Mouse (Mus musculus) heart, adult 9 months (tissue): ENCODE results near the gene Spta1.

Source experiments
- DNase-seq, 2 experiments: peaks; one replicate each; pipeline ENCODE4 v3.0.0; 2022; ENCODE audit warnings: low spot score in 2 of 2

Gene Spta1

GRCm38 (mm10) chr1:174267816-174268215 lies 95.2 kb downstream of the Spta1 start:
- DNase-seq, result no peak

- DNase-seq, result no peak
These were observed 96.6 kb downstream of the Spta1 start for GRCm38 (mm10) chr1:174269162-174269561.

- no peak for DNase-seq
These were observed 98.1 kb downstream of the Spta1 start for GRCm38 (mm10) chr1:174270643-174271042.
